Mouse (Mus musculus) forebrain, postnatal 0 days (tissue): Measurements from ENCODE around the gene Dppa3. TPM values are rescaled to one million over a fixed set of nuclear protein-coding genes. Genes with fewer than 3 reads are reported as not detected.
A peak's percentile ranks its signal among the peaks of the same experiment; 100 is the strongest.

Experiments
- ATAC-seq: fragments of 200-750 bp; cut with Nextera tagmentation; 2 replicates; pipeline ENCODE4 v1.8.0; 2017; ENCODE audit warnings: mild to moderate bottlenecking, moderate library complexity
- DNase-seq: peaks from one replicate; pipeline ENCODE4 v3.0.0-alpha.2; 2015
- H3K27ac ChIP-seq: fragments of 300-500 bp; sonication (generic); 2 replicates; pipeline ENCODE4 v1.5.1; 2014; ENCODE audit warnings: low read depth, mild to moderate bottlenecking, antibody characterized with exemption, low read length, moderate library complexity, mixed read lengths
- H3K27me3 ChIP-seq: fragments of 300-500 bp; sonication (generic); 2 replicates; pipeline ENCODE4 v1.6.1; 2014; ENCODE audit warnings: mild to moderate bottlenecking, low read length, mixed read lengths; ENCODE audit not compliant: insufficient read depth
- H3K36me3 ChIP-seq: fragments of 300-500 bp; sonication (generic); 2 replicates; pipeline ENCODE4 v1.6.1; 2014; ENCODE audit warnings: mild to moderate bottlenecking, moderate library complexity; ENCODE audit not compliant: insufficient read depth
- H3K4me1 ChIP-seq: fragments of 300-500 bp; sonication (generic); 2 replicates; pipeline ENCODE4 v1.6.1; 2014; ENCODE audit warnings: antibody characterized with exemption; ENCODE audit not compliant: insufficient read depth
- H3K4me2 ChIP-seq: fragments of 300-500 bp; sonication (generic); 2 replicates; pipeline ENCODE4 v1.6.1; 2014; ENCODE audit warnings: low read depth, mild to moderate bottlenecking, moderate library complexity
- H3K4me3 ChIP-seq: fragments of 300-500 bp; sonication (generic); 2 replicates; pipeline ENCODE4 v1.5.1; 2014; ENCODE audit warnings: low read depth, low read length, mixed read lengths
- H3K9ac ChIP-seq: fragments of 300-500 bp; sonication (generic); 2 replicates; pipeline ENCODE4 v1.6.1; 2014; ENCODE audit warnings: mild to moderate bottlenecking
- H3K9me3 ChIP-seq: fragments of 300-500 bp; sonication (generic); 2 replicates; pipeline ENCODE4 v1.6.1; 2016; ENCODE audit warnings: low read length
- CTCF ChIP-seq: sonication (generic); IDR thresholded peaks from 2 replicates; pipeline ENCODE4 v1.5.1; 2016; ENCODE audit warnings: antibody characterized with exemption, control low read depth, low read depth
- WGBS: fragments of 180-500 bp; shearing (Covaris S2); extraction: QIAGEN DNeasy Blood & Tissue Kit; methylation state at CpG from one replicate; pipeline ENCODE4 v1.1.7; 2014; 5-methylcytosine and 5-hydroxymethylcytosine counted together
- polyA plus RNA-seq: library from polyadenylated mRNA; unstranded; fragments of >200 nt; fragmentation: Nextera tagmentation; extraction: Ambion mirVana; gene quantifications from 2 replicates; pipeline ENCODE4 v1.2.1, GENCODE M21; 2015
- total RNA-seq: library from RNA; depleted of rRNA; stranded (reverse); fragments of >200 nt; gene quantifications from 2 replicates; pipeline ENCODE4 v1.2.3, GENCODE M21; 2014

Dppa3 gene
- total and polyA plus RNA-seq, 2 experiments from 2014 or later, result not detected

GRCm38 (mm10) chr6:122609771-122610170, 16.4 kb upstream of the Dppa3 start, which contains the start of gene Gdf3:
Gene Gdf3, minus strand, starts transcription at chr6:122610087.
- DNase-seq (no peak), ATAC-seq (no peak)
- Histone ChIP-seq H3K27ac (no peak within 1 kb of the TSS), H3K9ac (no peak within 1 kb of the TSS), H3K36me3 (no peaks in the 10 kb centered on the region), H3K27me3 (no peaks in the 10 kb centered on the region), H3K4me1 (no peaks in the 10 kb centered on the region), H3K4me2 (no peak within 1 kb of the TSS), H3K4me3 (no peak within 1 kb of the TSS), H3K9me3 (no peaks in the 10 kb centered on the region)
- 56% methylated on average over 14 of the region's 14 CpGs for WGBS
- no peak for TF ChIP-seq CTCF

GRCm38 (mm10) chr6:122612426-122612825, 13.8 kb upstream of the Dppa3 start:
- no peaks in the 10 kb centered on the region for H3K4me1 ChIP-seq
- H3K9me3 ChIP-seq, result no peaks in the 10 kb centered on the region
- H3K27ac ChIP-seq, result no peak overlapping the region
- no peak for ATAC-seq
- no peak overlapping the region for H3K4me2 ChIP-seq
- 86% methylated on average over 4 of the region's 4 CpGs for WGBS
- H3K27me3 ChIP-seq, result no peaks in the 10 kb centered on the region
- no peak overlapping the region for H3K9ac ChIP-seq
- no peak for TF ChIP-seq CTCF
- DNase-seq, result no peak
- no peak overlapping the region for H3K4me3 ChIP-seq
- no peaks in the 10 kb centered on the region for H3K36me3 ChIP-seq

GRCm38 (mm10) chr6:122614047-122614446, 12.2 kb upstream of the Dppa3 start:
- H3K27ac ChIP-seq, result no peak overlapping the region
- ATAC-seq (no peak), DNase-seq (no peak)
- no peak overlapping the region for H3K9ac ChIP-seq
- 68% methylated on average over 2 of the region's 2 CpGs for WGBS
- H3K36me3 ChIP-seq, result no peaks in the 10 kb centered on the region
- H3K4me1 ChIP-seq, result no peaks in the 10 kb centered on the region
- no peak overlapping the region for H3K4me3 ChIP-seq
- no peaks in the 10 kb centered on the region for H3K27me3 ChIP-seq
- no peak overlapping the region for H3K4me2 ChIP-seq
- H3K9me3 ChIP-seq, result no peaks in the 10 kb centered on the region
- TF ChIP-seq CTCF, result peak; percentile 54

GRCm38 (mm10) chr6:122616022-122616421, 10.2 kb upstream of the Dppa3 start:
- TF ChIP-seq CTCF, result no peak
- Histone ChIP-seq H3K27me3 (no peaks in the 10 kb centered on the region), H3K4me3 (no peak overlapping the region), H3K4me2 (no peak overlapping the region), H3K9ac (no peak overlapping the region), H3K27ac (no peak overlapping the region), H3K9me3 (no peaks in the 10 kb centered on the region), H3K4me1 (no peaks in the 10 kb centered on the region), H3K36me3 (no peaks in the 10 kb centered on the region)
- 77% methylated on average over 3 of the region's 3 CpGs for WGBS
- DNase-seq (no peak), ATAC-seq (no peak)

- WGBS, result 93% methylated on average over 6 of the region's 6 CpGs
- Histone ChIP-seq H3K27me3 (no peaks in the 10 kb centered on the region), H3K27ac (no peak overlapping the region), H3K9me3 (no peaks in the 10 kb centered on the region), H3K4me1 (no peaks in the 10 kb centered on the region), H3K9ac (no peak overlapping the region), H3K4me2 (no peak overlapping the region), H3K36me3 (no peaks in the 10 kb centered on the region), H3K4me3 (no peak overlapping the region)
- TF ChIP-seq CTCF, result no peak
- DNase-seq (no peak), ATAC-seq (no peak)
Observed at GRCm38 (mm10) chr6:122621066-122621465, 5.1 kb upstream of the Dppa3 start.

- no peak for DNase-seq
- H3K4me3 ChIP-seq, result no peak overlapping the region
- WGBS, result 15% methylated on average over 5 of the region's 5 CpGs
Observed at GRCm38 (mm10) chr6:122624480-122624879, 1.7 kb upstream of the Dppa3 start.

GRCm38 (mm10) chr6:122625156-122625555, 1.1 kb upstream of the Dppa3 start:
- WGBS, result 84% methylated on average over 4 of the region's 4 CpGs
- Histone ChIP-seq H3K9ac (no peak overlapping the region), H3K9me3 (no peaks in the 10 kb centered on the region), H3K27ac (no peak overlapping the region), H3K4me2 (no peak overlapping the region), H3K36me3 (no peaks in the 10 kb centered on the region), H3K27me3 (no peaks in the 10 kb centered on the region), H3K4me3 (no peak overlapping the region), H3K4me1 (no peaks in the 10 kb centered on the region)
- no peak for DNase-seq
- no peak for ATAC-seq
- TF ChIP-seq CTCF, result no peak

More at GRCm38 (mm10) chr6:122624480-122624879, 1.7 kb upstream of the Dppa3 start:
- H3K36me3 ChIP-seq, result no peaks in the 10 kb centered on the region
- ATAC-seq, result no peak
- no peak overlapping the region for H3K4me2 ChIP-seq
- no peaks in the 10 kb centered on the region for H3K9me3 ChIP-seq
- no peak for TF ChIP-seq CTCF
- H3K27ac ChIP-seq, result no peak overlapping the region
- no peak overlapping the region for H3K9ac ChIP-seq
- H3K27me3 ChIP-seq, result no peaks in the 10 kb centered on the region
- H3K4me1 ChIP-seq, result no peaks in the 10 kb centered on the region
